Mouse (Mus musculus): ENCODE measurements at regions not wholly inside any gene's neighbourhood (a gene's known extent, or its start where the extent isn't known, plus 50 kb on each side); places are given as distances from the start of the nearest gene placed in this dataset.

- no peak for TF ChIP-seq CTCF (IDR thresholded peaks at IDR 0.05; ENCODE audit: low read depth, low read length)
- TF ChIP-seq POLR2A (IDR thresholded peaks at IDR 0.05; ENCODE audit: extremely low read depth, insufficient read depth, low read length): no peak
Measured at GRCm38 (mm10) chr4:81566526-81566925, 123.9 kb upstream of the Mpdz start.

Measured in liver, adult 2 months (tissue).